Comparison of ENCODE assay signal across 14 mouse cellular contexts in genomic region chr8:64726190-64726695, GRCm38 (mm10). TPM values are rescaled to one million over a fixed set of nuclear protein-coding genes. Genes with fewer than 3 reads are reported as not detected.
A peak's percentile ranks its signal among the peaks of the same experiment; 100 is the strongest.
DNase-seq lines count a peak whose midpoint lies in the region; ATAC-seq and TF ChIP-seq lines count a peak whose summit lies in the region.
"Had no signal": no experiment of that assay in that cellular context is flagged by ENCODE, and none has a peak within 500 bp of the region (broad histone marks: within the 10 kb centered on the region; RNA-seq: fewer than 3 reads in every experiment).

No protein-coding gene starts in this region.

- peaks cover 52% of the 10 kb centered on the region for H3K36me3 ChIP-seq in intestine, postnatal 0 days (ENCODE audit: control insufficient read depth, insufficient read depth)
- peaks cover 21% of the 10 kb centered on the region for H3K36me3 ChIP-seq in hindbrain, embryonic 11.5 days (ENCODE audit: control insufficient read depth, insufficient read depth, low read length)

- no peaks in the 10 kb centered on the region for H3K27me3 ChIP-seq in intestine, postnatal 0 days (replicated peaks; ENCODE audit: control insufficient read depth, insufficient read depth, low read length)
- H3K27me3 ChIP-seq in hindbrain, embryonic 11.5 days (ENCODE audit: control insufficient read depth, insufficient read depth, low read length), result no peaks in the 10 kb centered on the region
- H3K27me3 ChIP-seq: hindbrain, embryonic 12.5 days; lung, embryonic 15.5 days had no signal

- no peak for TF ChIP-seq CTCF in intestine, postnatal 0 days (IDR thresholded peaks at IDR 0.05; ENCODE audit: low read depth)

- H3K9me3 ChIP-seq in intestine, postnatal 0 days (ENCODE audit: control insufficient read depth), result no peaks in the 10 kb centered on the region
- no peaks in the 10 kb centered on the region for H3K9me3 ChIP-seq in hindbrain, embryonic 11.5 days (ENCODE audit: control insufficient read depth, low read length)
- H3K9me3 ChIP-seq: hindbrain, embryonic 12.5 days; lung, embryonic 15.5 days had no signal

- H3K4me3 ChIP-seq in intestine, postnatal 0 days (ENCODE audit: low read depth, low read length), result no peak overlapping the region
- H3K4me3 ChIP-seq in hindbrain, embryonic 11.5 days (ENCODE audit: low read depth, low read length), result no peak overlapping the region
- H3K4me3 ChIP-seq: hindbrain, embryonic 12.5 days; lung, embryonic 15.5 days had no signal

- WGBS in intestine, postnatal 0 days, result 75% methylated on average over 4 of the region's 4 CpGs
- WGBS in hindbrain, embryonic 11.5 days, result 91% methylated on average over 4 of the region's 4 CpGs

- H3K4me2 ChIP-seq in intestine, postnatal 0 days (replicated peaks; ENCODE audit: low read depth), result no peak overlapping the region
- H3K4me2 ChIP-seq in hindbrain, embryonic 11.5 days (replicated peaks; ENCODE audit: low read depth, low read length), result no peak overlapping the region
- H3K4me2 ChIP-seq: hindbrain, embryonic 12.5 days; lung, embryonic 15.5 days had no signal

- no peak overlapping the region for H3K9ac ChIP-seq in intestine, postnatal 0 days (ENCODE audit: low read depth, low read length)
- H3K9ac ChIP-seq in hindbrain, embryonic 11.5 days (ENCODE audit: low read depth, low read length), result no peak overlapping the region
- H3K9ac ChIP-seq: hindbrain, embryonic 12.5 days; lung, embryonic 15.5 days had no signal

- peak; percentile 18 to 27 for DNase-seq in frontal cortex, postnatal 36 days (ENCODE audit: low spot score in 2 of 2)
- no peak for DNase-seq in frontal cortex, postnatal 10 days (ENCODE audit: low spot score in 2 of 2)
- peak; percentile 25 to 35 for DNase-seq in urinary bladder, postnatal 36 days (ENCODE audit: low spot score in 2 of 2)
- no peak for DNase-seq in urinary bladder, adult 2 months (ENCODE audit: low spot score)
- no peak for DNase-seq in spleen, postnatal 10 days (ENCODE audit: low spot score in 2 of 2)
- no peak for DNase-seq in gastrocnemius, postnatal 10 days
- DNase-seq in hindbrain, embryonic 11.5 days (ENCODE audit: low spot score), result no peak
- DNase-seq: cerebellum, postnatal 25 days; gastrocnemius, postnatal 14 days; kidney, postnatal 25 days; spleen, adult 18-20 months had no signal

- H3K4me1 ChIP-seq in intestine, postnatal 0 days (replicated peaks; ENCODE audit: control insufficient read depth, insufficient read depth, low read length), result 0 out of 2 replicates have a peak, but pooled peaks cover 4% of the 10 kb centered on the region
- no peaks in the 10 kb centered on the region; the same call in 1 of the 2 replicates for H3K4me1 ChIP-seq in hindbrain, embryonic 11.5 days (replicated peaks; ENCODE audit: control insufficient read depth, insufficient read depth, low read length)
- H3K4me1 ChIP-seq: lung, embryonic 15.5 days had no signal

- peak; percentile 65 for ATAC-seq in intestine, postnatal 0 days
- no peak for ATAC-seq in hindbrain, embryonic 11.5 days (ENCODE audit: low FRiP score)

- H3K27ac ChIP-seq in intestine, postnatal 0 days (ENCODE audit: low read depth, low read length), result peak overlapping the region; percentile 11; the same call in 1 of the 2 replicates
- no peak overlapping the region for H3K27ac ChIP-seq in hindbrain, embryonic 11.5 days (ENCODE audit: low read depth, low read length)
- H3K27ac ChIP-seq: hindbrain, embryonic 12.5 days; lung, embryonic 15.5 days had no signal

RNA-seq across cellular contexts. Expression of gene Msmo1, which starts 7.3 kb away (rescaled TPM):
- 61.3 and 88.5 TPM in 2 replicates for polyA plus RNA-seq in urinary bladder, adult 2 months (2012; rRNA removed)
- polyA plus RNA-seq in intestine, postnatal 0 days (2015; fragmentation: Nextera tagmentation; extraction: Ambion mirVana), result 78.7 and 87.4 TPM in 2 replicates
- 1 to 10 TPM; 8.9 to 9.6 TPM for total RNA-seq in gastrocnemius, postnatal 10 days (2021)
- polyA plus RNA-seq in hindbrain, embryonic 11.5 days (2014; fragmentation: Nextera tagmentation; extraction: Ambion mirVana), result 236 and 238 TPM in 2 replicates

RNA-seq across cellular contexts. Expression of gene Cpe, which starts 33.4 kb away (rescaled TPM):
- polyA plus RNA-seq in urinary bladder, adult 2 months (2012; rRNA removed), result 114 and 187 TPM in 2 replicates
- 173 and 185 TPM in 2 replicates for polyA plus RNA-seq in intestine, postnatal 0 days (2015; fragmentation: Nextera tagmentation; extraction: Ambion mirVana)
- 100 to 1,000 TPM; 117 to 150 TPM for total RNA-seq in gastrocnemius, postnatal 10 days (2021)
- 268 and 279 TPM in 2 replicates for polyA plus RNA-seq in hindbrain, embryonic 11.5 days (2014; fragmentation: Nextera tagmentation; extraction: Ambion mirVana)

Comparison
In these comparisons a context has a peak if more than half of its experiments do, and no peak if none do; other contexts are left out.
1. DNase-seq: peak in frontal cortex, postnatal 36 days (2 of 2) and urinary bladder, postnatal 36 days (2 of 2); none in frontal cortex, postnatal 10 days (0 of 2), urinary bladder, adult 2 months (single experiment), spleen, postnatal 10 days (0 of 2), gastrocnemius, postnatal 10 days (single experiment) and hindbrain, embryonic 11.5 days (single experiment).